ENCODE assay signal across 16 mouse cellular contexts in the genomic region with DNA sequence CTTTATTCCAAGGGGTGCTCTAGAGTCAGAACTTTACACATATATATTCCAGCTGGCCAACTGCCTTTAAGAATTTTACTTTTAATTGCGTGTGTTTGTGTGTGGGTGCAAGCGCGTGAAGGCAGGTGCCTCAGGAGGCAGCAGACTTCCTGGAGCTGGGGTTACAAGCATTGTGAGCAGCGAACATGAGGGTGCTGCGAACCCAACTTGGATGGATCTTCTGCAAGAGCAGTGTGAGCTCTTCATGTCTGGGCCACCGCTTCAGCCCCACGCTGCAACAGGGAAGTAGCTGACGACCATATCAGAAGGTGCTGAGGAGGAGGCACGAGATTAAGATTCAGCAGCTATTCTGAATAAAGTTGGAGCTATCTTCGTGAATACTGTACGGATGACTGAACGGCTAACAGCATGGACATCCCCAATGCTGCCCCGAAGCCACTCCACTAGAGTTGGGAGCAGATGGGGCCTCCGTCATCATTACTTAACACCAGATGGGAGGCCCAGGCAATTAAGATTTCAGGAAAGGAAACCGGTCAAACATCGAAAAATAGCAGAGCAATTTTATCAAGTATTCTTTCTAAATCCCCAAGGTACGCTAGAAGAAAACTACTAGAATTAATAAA.
DNase-seq lines count a peak whose midpoint lies in the region; ATAC-seq lines count a peak whose summit lies in the region.
"Had no signal": no experiment of that assay in that cellular context is flagged by ENCODE, and none has a peak within 500 bp of the region (broad histone marks: within the 10 kb centered on the region; RNA-seq: fewer than 3 reads in every experiment).

No protein-coding gene starts in this region.

- no peaks in the 10 kb centered on the region for H3K9me3 ChIP-seq in neural tube, embryonic 12.5 days
- no peaks in the 10 kb centered on the region for H3K9me3 ChIP-seq in neural tube, embryonic 15.5 days (replicated peaks)
- no peaks in the 10 kb centered on the region for H3K9me3 ChIP-seq in hindbrain, embryonic 14.5 days (ENCODE audit: control insufficient read depth, low read length)
- H3K9me3 ChIP-seq: embryonic facial prominence, embryonic 12.5 days; heart, embryonic 13.5 days had no signal

- intact Hi-C loops in heart, postnatal 10 days (cut with DNase I) = no loop called here

- H3K4me1 ChIP-seq in neural tube, embryonic 12.5 days = no peaks in the 10 kb centered on the region
- no peaks in the 10 kb centered on the region for H3K4me1 ChIP-seq in neural tube, embryonic 15.5 days
- H3K4me1 ChIP-seq in hindbrain, embryonic 14.5 days (replicated peaks; ENCODE audit: control insufficient read depth, insufficient read depth, low read length) = no peaks in the 10 kb centered on the region
- H3K4me1 ChIP-seq: embryonic facial prominence, embryonic 12.5 days had no signal

- WGBS in neural tube, embryonic 12.5 days = 74% methylated on average over 17 of the region's 17 CpGs
- 64% methylated on average over 17 of the region's 17 CpGs for WGBS in neural tube, embryonic 15.5 days
- WGBS in hindbrain, embryonic 14.5 days = 66% methylated on average over 17 of the region's 17 CpGs

- H3K27me3 ChIP-seq in neural tube, embryonic 12.5 days (replicated peaks) = no peaks in the 10 kb centered on the region
- no peaks in the 10 kb centered on the region for H3K27me3 ChIP-seq in neural tube, embryonic 15.5 days (replicated peaks)
- no peaks in the 10 kb centered on the region for H3K27me3 ChIP-seq in hindbrain, embryonic 14.5 days (ENCODE audit: control insufficient read depth, insufficient read depth, low read length)
- H3K27me3 ChIP-seq: CH12.LX; embryonic facial prominence, embryonic 12.5 days; heart, embryonic 13.5 days had no signal

- DNase-seq in cerebellum, adult 9-11 months = peak; percentile 18
- no peak for DNase-seq in hindbrain, embryonic 14.5 days (ENCODE audit: low spot score)
- peak; percentile 69 for DNase-seq in retina, postnatal 1 day
- no peak for DNase-seq in right cerebral cortex, adult 18-20 months
- no peak for DNase-seq in heart, postnatal 10 days
- DNase-seq in left cerebral cortex, adult 11 months (ENCODE audit: low spot score) = no peak
- DNase-seq: adrenal gland, adult 2 months; kidney, postnatal 36 days; lung, postnatal 4 days; thymus, adult 2 months had no signal

- H3K27ac ChIP-seq in neural tube, embryonic 12.5 days = no peak overlapping the region
- no peak overlapping the region for H3K27ac ChIP-seq in neural tube, embryonic 15.5 days (replicated peaks)
- no peak overlapping the region for H3K27ac ChIP-seq in hindbrain, embryonic 14.5 days
- H3K27ac ChIP-seq: embryonic facial prominence, embryonic 12.5 days; heart, embryonic 13.5 days; liver, embryonic 14.5 days had no signal

- ATAC-seq in neural tube, embryonic 12.5 days (ENCODE audit: low FRiP score, low read depth) = 0 out of 2 replicates have a peak, but pooled peaks have one; percentile 56
- ATAC-seq in neural tube, embryonic 15.5 days (ENCODE audit: low FRiP score) = no peak
- ATAC-seq in hindbrain, embryonic 14.5 days (ENCODE audit: low FRiP score) = peak; percentile 55; the same call in 1 of the 2 replicates

- no peak overlapping the region for H3K4me2 ChIP-seq in neural tube, embryonic 12.5 days (replicated peaks)
- no peak overlapping the region for H3K4me2 ChIP-seq in neural tube, embryonic 15.5 days
- no peak overlapping the region for H3K4me2 ChIP-seq in hindbrain, embryonic 14.5 days (replicated peaks)
- H3K4me2 ChIP-seq: embryonic facial prominence, embryonic 12.5 days; heart, embryonic 13.5 days had no signal

- H3K9ac ChIP-seq in neural tube, embryonic 12.5 days = no peak overlapping the region
- no peak overlapping the region for H3K9ac ChIP-seq in neural tube, embryonic 15.5 days (replicated peaks)
- no peak overlapping the region for H3K9ac ChIP-seq in hindbrain, embryonic 14.5 days
- H3K9ac ChIP-seq: embryonic facial prominence, embryonic 12.5 days; heart, embryonic 13.5 days; liver, embryonic 14.5 days had no signal

- no peak overlapping the region for H3K4me3 ChIP-seq in neural tube, embryonic 12.5 days
- H3K4me3 ChIP-seq in neural tube, embryonic 15.5 days (replicated peaks) = no peak overlapping the region
- no peak overlapping the region for H3K4me3 ChIP-seq in hindbrain, embryonic 14.5 days (replicated peaks; ENCODE audit: low read length)
- H3K4me3 ChIP-seq: embryonic facial prominence, embryonic 12.5 days; heart, embryonic 13.5 days had no signal

- no peaks in the 10 kb centered on the region for H3K36me3 ChIP-seq in neural tube, embryonic 12.5 days
- 0 out of 2 replicates have a peak, but pooled peaks cover 10% of the 10 kb centered on the region for H3K36me3 ChIP-seq in neural tube, embryonic 15.5 days
- no peaks in the 10 kb centered on the region; the same call in 1 of the 2 replicates for H3K36me3 ChIP-seq in hindbrain, embryonic 14.5 days (replicated peaks; ENCODE audit: control insufficient read depth, insufficient read depth)

Comparison
In these comparisons a context has a peak if more than half of its experiments do, and no peak if none do; other contexts are left out.
1. DNase-seq: peak in cerebellum, adult 9-11 months (single experiment) and retina, postnatal 1 day (single experiment); none in hindbrain, embryonic 14.5 days (single experiment), right cerebral cortex, adult 18-20 months (single experiment), heart, postnatal 10 days (0 of 2) and left cerebral cortex, adult 11 months (single experiment).